Mouse (Mus musculus) limb, embryonic 13.5 days (tissue): ENCODE data around the gene Irs2. TPM values are rescaled to one million over a fixed set of nuclear protein-coding genes. Genes with fewer than 3 reads are reported as not detected.

Source experiments
- ATAC-seq: fragments of 200-750 bp; cut with Nextera tagmentation; 2 replicates; pipeline ENCODE4 v1.8.0; 2017; ENCODE audit warnings: low read depth, moderate number of reproducible peaks, moderate TSS enrichment; ENCODE audit not compliant: low FRiP score
- H3K27ac ChIP-seq: fragments of 300-500 bp; sonication (generic); 2 replicates; pipeline ENCODE4 v1.5.1; 2015; ENCODE audit warnings: inconsistent platforms, mild to moderate bottlenecking, moderate library complexity
- H3K27me3 ChIP-seq: fragments of 300-500 bp; sonication (generic); 2 replicates; pipeline ENCODE4 v1.6.1; 2015; ENCODE audit warnings: mild to moderate bottlenecking, inconsistent platforms
- H3K36me3 ChIP-seq: fragments of 300-500 bp; sonication (generic); 2 replicates; pipeline ENCODE4 v1.6.1; 2015; ENCODE audit warnings: inconsistent platforms, mild to moderate bottlenecking, moderate library complexity
- H3K4me1 ChIP-seq: fragments of 300-500 bp; sonication (generic); 2 replicates; pipeline ENCODE4 v1.6.1; 2015; ENCODE audit warnings: inconsistent platforms
- H3K4me2 ChIP-seq: fragments of 300-500 bp; sonication (generic); replicated peaks from 2 replicates; pipeline ENCODE4 v1.6.1; 2015; ENCODE audit warnings: inconsistent platforms, mild to moderate bottlenecking, moderate library complexity
- H3K4me3 ChIP-seq: fragments of 300-500 bp; sonication (generic); 2 replicates; pipeline ENCODE4 v1.5.1; 2015; ENCODE audit warnings: moderate library complexity, mild to moderate bottlenecking, inconsistent platforms
- H3K9ac ChIP-seq: fragments of 300-500 bp; sonication (generic); 2 replicates; pipeline ENCODE4 v1.6.1; 2015; ENCODE audit warnings: mild to moderate bottlenecking, inconsistent platforms
- H3K9me3 ChIP-seq: fragments of 300-500 bp; sonication (generic); 2 replicates; pipeline ENCODE4 v1.6.1; 2016; ENCODE audit warnings: inconsistent platforms
- WGBS: fragments of 180-500 bp; shearing (Covaris S2); methylation state at CpG from one replicate; pipeline ENCODE4 v1.1.7; 2015; 5-methylcytosine and 5-hydroxymethylcytosine counted together
- polyA plus RNA-seq: library from polyadenylated mRNA; unstranded; fragments of >200 nt; fragmentation: Nextera tagmentation; extraction: Ambion mirVana; gene quantifications from 2 replicates; pipeline ENCODE4 v1.2.1, GENCODE M21; 2015

Irs2 gene
- polyA plus RNA-seq, 1 experiment from 2014 or later, result 7.9 TPM

DNA sequence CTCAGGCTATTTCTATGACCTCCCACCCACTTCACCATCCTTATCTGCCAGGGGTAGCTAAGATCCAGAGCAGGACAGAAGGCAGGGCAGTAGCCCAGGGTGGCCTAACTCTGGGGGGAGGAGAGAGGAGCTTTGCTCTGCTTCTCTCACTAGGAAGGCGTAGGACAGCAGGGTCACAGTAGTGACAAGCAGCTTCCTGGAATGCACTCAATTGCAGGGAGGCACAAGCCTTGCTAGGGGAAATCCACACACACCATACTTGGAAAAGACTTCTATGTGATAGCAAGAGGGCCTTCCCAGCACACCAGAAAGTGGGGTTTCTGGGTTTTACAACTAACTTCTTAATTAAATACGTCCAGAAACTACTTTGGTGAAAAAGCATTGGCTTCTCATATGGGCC, 12.5 kb downstream of the Irs2 start:
- Histone ChIP-seq H3K4me3 (no peak overlapping the region), H3K36me3 (peaks cover 51% of the 10 kb centered on the region), H3K27me3 (no peaks in the 10 kb centered on the region), H3K27ac (0 out of 2 replicates have a peak overlapping the region, but pooled peaks have one; percentile 15), H3K4me2 (no peak overlapping the region), H3K4me1 (peaks cover 68% of the 10 kb centered on the region), H3K9ac (no peak overlapping the region), H3K9me3 (no peaks in the 10 kb centered on the region)
- WGBS, result 64% methylated on average over 2 of the region's 2 CpGs
- no peak for ATAC-seq

DNA sequence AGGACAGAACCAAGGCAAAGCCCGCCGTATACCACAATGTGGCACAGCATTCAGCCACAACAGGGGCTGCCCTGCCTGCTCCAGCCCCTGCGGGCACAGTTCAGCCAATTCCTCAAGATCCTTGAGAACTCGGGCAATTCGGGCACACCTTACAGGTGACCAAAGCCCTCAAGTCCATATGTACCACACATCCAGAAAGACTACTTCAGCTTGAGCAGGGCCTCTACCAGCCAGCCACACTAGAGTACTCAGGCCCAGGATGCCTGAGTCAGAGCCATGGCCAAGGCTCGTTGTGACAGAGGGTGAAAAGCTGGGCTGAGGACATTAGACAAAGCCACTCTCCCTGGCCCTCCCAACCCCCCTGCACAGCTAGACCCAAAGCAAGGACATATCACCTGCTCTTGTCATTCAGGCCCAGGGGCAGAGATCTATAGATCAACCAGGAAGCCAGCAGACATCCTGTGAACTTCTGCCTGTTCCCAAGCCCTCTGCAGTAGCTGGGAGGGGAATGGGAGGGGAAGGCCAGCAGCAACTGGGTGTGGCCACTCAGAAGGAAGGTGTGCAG, 13.8 kb downstream of the Irs2 start:
- no peak overlapping the region for H3K4me2 ChIP-seq
- WGBS, result 94% methylated on average over 6 of the region's 6 CpGs
- H3K27me3 ChIP-seq, result no peaks in the 10 kb centered on the region
- H3K36me3 ChIP-seq, result peaks cover 51% of the 10 kb centered on the region
- H3K27ac ChIP-seq, result no peak overlapping the region
- peaks cover 64% of the 10 kb centered on the region for H3K4me1 ChIP-seq
- no peak overlapping the region for H3K9ac ChIP-seq
- H3K9me3 ChIP-seq, result no peaks in the 10 kb centered on the region
- no peak for ATAC-seq
- H3K4me3 ChIP-seq, result no peak overlapping the region

DNA sequence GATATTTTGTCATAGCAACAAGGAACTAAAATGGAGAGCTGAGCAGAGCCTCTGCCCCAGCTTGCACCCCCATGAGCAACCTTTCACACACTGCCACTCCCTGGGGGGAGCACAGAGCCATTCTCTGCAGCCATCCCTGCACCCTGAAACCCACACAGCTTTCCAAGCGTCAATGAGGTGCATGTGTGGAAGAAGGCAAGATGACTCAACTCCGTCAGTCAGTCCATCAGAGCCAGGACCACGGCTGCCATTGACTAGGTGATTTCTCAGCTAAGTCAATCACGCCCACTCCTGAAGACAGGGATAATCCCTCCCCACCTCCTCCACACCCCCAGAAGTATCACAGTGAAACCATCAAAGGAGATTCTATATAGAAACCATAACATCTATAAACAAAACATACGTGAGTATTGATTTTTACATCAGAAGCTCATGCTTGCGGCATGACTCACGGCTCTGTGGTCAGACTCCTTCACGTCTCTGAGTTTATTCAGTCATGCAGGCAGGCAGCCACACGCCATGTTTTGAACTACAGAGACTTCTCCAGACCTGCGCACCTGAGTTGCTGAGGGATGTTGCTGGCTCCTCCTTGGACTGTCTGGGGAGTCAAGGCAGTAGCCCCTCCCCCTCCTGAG, 14.6 kb downstream of the Irs2 start:
- peaks cover 68% of the 10 kb centered on the region for H3K4me1 ChIP-seq
- no peaks in the 10 kb centered on the region for H3K9me3 ChIP-seq
- H3K27ac ChIP-seq, result no peak overlapping the region
- no peak overlapping the region for H3K4me3 ChIP-seq
- H3K36me3 ChIP-seq, result peaks cover 50% of the 10 kb centered on the region
- ATAC-seq, result no peak
- H3K27me3 ChIP-seq, result no peaks in the 10 kb centered on the region
- 89% methylated on average over 10 of the region's 10 CpGs for WGBS
- H3K9ac ChIP-seq, result no peak overlapping the region
- H3K4me2 ChIP-seq, result no peak overlapping the region

DNA sequence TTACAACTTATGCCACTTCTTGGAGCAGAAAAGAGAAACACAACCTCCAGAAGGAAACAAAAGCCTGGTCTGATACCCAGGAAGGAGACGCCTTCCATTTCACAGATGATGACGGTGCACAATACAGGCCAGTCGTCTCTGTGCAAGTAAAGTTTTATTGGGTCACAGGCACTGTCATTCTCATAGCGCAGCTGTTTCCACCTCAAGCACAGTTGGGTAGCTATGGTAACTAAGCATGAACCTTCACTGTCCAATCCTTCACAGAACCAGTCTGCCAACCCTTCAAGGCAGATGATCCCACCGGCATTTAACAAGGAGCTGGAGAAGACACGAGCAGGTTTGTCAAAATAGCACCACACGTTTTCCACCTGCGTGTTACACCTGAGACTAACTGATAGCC, 16.2 kb downstream of the Irs2 start:
- H3K9me3 ChIP-seq, result no peaks in the 10 kb centered on the region
- ATAC-seq, result no peak
- 55% methylated on average over 8 of the region's 8 CpGs for WGBS

DNA sequence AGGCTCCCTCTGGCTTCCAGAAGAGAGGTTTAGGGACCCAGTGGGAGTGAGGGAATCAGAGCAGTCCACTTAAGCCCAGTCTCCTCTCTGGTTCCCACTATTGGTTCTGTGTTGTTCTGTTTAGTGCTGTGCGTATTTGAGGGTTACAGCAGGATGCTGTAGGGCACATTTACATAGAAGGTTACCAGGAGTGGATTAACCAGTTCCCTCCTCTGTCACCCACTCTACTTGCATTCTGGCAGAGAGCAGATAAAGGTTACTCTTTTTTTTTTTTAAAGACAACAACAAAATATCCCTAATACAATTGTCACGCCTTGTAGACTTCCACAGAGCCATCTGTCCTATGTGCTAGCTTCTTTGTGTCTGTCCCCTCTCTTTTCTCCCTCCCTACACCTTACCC, 16.9 kb downstream of the Irs2 start:
- no peak overlapping the region for H3K27ac ChIP-seq
- ATAC-seq, result no peak
- H3K4me2 ChIP-seq, result no peak overlapping the region
- peaks cover 49% of the 10 kb centered on the region for H3K36me3 ChIP-seq
- H3K4me1 ChIP-seq, result peaks cover 63% of the 10 kb centered on the region
- no peaks in the 10 kb centered on the region for H3K9me3 ChIP-seq
- H3K27me3 ChIP-seq, result no peaks in the 10 kb centered on the region
- no peak overlapping the region for H3K4me3 ChIP-seq
- 69% methylated on average over 2 of the region's 2 CpGs for WGBS
- H3K9ac ChIP-seq, result no peak overlapping the region

More for the DNA sequence above, 16.2 kb downstream of the Irs2 start:
- peaks cover 69% of the 10 kb centered on the region for H3K4me1 ChIP-seq
- H3K4me3 ChIP-seq, result no peak overlapping the region
- peaks cover 49% of the 10 kb centered on the region for H3K36me3 ChIP-seq
- H3K4me2 ChIP-seq, result no peak overlapping the region
- H3K9ac ChIP-seq, result no peak overlapping the region
- H3K27me3 ChIP-seq, result no peaks in the 10 kb centered on the region
- no peak overlapping the region for H3K27ac ChIP-seq

DNA sequence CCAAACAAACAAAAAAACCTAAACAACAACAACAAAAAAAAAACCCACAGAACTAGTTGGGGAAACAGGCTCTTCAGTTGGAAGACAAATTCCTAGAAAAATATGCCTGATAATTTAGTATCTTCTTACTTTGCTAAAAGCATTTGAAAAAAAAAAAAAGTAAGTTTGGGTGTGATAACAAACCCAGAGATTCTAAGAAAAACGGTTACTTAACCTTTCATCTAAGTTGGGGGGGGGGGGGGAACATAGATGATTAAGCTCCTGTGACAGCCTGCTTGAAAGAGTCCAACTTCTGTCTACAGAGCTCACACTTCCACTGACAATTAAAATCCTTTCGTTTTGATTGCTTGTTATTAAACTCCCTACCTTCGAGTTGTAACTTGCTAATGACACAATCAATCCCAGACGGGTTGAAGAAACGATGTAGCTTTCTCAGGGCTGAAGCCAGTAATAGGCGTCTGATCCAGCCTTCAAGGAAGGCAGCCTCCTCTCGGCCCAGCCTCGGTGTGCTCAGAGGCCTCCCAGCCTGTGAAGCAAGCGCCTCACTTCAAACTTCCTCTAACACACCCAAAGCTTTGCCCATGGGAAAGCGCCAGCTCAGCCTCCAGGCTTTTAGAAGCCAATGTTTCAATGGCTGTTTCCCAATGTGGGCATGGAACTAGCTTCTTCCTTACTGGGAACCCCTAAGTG, 17.7 kb downstream of the Irs2 start:
- H3K27ac ChIP-seq, result no peak overlapping the region
- H3K36me3 ChIP-seq, result peaks cover 55% of the 10 kb centered on the region
- no peaks in the 10 kb centered on the region for H3K27me3 ChIP-seq
- no peak for ATAC-seq
- H3K9me3 ChIP-seq, result no peaks in the 10 kb centered on the region
- 11% methylated on average over 10 of the region's 10 CpGs for WGBS
- H3K4me3 ChIP-seq, result no peak overlapping the region
- no peak overlapping the region for H3K9ac ChIP-seq
- peaks cover 60% of the 10 kb centered on the region for H3K4me1 ChIP-seq
- 0 out of 2 replicates have a peak overlapping the region, but pooled peaks have one; percentile 0 for H3K4me2 ChIP-seq

DNA sequence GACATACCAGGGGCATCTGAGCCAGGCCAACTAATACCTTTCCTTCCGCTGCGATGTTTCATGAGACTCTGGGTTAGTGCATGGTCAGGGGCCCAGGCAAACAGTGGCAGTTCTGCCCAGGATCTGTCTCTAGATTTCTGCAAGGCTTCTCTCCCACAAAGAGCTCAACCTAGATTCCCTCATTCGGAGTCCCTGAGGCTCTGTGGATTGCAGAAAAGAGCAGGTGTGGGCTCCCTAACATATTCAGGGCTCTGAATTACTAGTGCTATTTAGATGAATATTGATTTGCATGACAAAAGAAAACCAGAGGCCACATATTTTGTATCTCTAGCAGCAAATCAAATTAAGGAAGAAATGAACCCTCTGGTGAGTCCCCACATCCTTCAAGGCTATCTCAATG, 18.3 kb downstream of the Irs2 start:
- H3K9me3 ChIP-seq, result no peaks in the 10 kb centered on the region
- no peak overlapping the region for H3K4me2 ChIP-seq
- peaks cover 53% of the 10 kb centered on the region for H3K36me3 ChIP-seq
- peaks cover 57% of the 10 kb centered on the region for H3K4me1 ChIP-seq
- H3K27ac ChIP-seq, result no peak overlapping the region
- no peak for ATAC-seq
- no peak overlapping the region for H3K9ac ChIP-seq
- no peaks in the 10 kb centered on the region for H3K27me3 ChIP-seq
- no peak overlapping the region for H3K4me3 ChIP-seq
- WGBS, result 77% methylated on average over 3 of the region's 3 CpGs

DNA sequence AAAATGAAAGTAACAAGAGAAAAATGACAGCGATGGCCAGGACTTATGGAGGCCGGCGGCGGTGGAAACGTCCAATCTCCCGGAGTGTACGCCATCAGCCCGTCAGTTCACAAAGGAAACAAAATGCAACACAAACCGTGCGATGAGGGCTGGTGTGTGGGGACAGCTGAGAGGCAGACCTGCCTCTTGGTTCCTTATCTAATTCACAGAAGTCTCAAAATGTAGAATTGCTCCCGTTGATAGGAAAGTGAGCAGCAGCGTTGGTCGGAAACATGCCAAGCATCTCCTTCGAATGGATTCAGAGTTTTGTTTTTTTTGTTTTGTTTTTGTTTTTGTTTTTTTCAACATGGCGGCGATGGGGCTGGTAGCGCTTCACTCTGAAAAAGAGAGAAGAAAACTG, 21.6 kb downstream of the Irs2 start:
- no peak overlapping the region for H3K4me3 ChIP-seq
- H3K9me3 ChIP-seq, result no peaks in the 10 kb centered on the region
- no peaks in the 10 kb centered on the region for H3K27me3 ChIP-seq
- H3K4me2 ChIP-seq, result no peak overlapping the region
- H3K4me1 ChIP-seq, result peaks cover 45% of the 10 kb centered on the region
- ATAC-seq, result no peak
- peaks cover 52% of the 10 kb centered on the region for H3K36me3 ChIP-seq
- no peak overlapping the region for H3K27ac ChIP-seq
- 96% methylated on average over 17 of the region's 17 CpGs for WGBS
- H3K9ac ChIP-seq, result no peak overlapping the region

DNA sequence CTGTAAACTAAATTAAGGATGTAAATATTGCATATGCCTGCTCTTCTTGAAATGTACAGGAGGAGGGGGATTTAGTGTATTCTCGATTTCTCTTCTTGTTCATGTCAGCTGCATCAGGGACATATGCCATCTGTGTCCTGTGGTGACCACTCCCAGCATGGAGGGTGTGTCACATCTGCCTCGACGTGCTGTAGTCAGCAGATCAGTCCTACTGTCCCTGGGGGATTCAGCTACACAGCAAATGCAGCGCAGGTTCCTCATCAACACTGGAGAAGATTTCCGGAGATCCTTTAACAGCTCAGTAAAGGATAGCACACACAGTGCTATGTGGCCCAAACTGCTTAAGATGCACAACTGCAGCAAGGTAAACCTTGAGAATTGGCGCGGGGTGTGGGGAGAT, 23.2 kb downstream of the Irs2 start:
- no peaks in the 10 kb centered on the region for H3K9me3 ChIP-seq
- H3K4me2 ChIP-seq, result no peak overlapping the region
- no peak overlapping the region for H3K27ac ChIP-seq
- whole genome bisulfite sequencing, result 86% methylated on average over 7 of the region's 7 CpGs
- peaks cover 52% of the 10 kb centered on the region for H3K36me3 ChIP-seq
- H3K27me3 ChIP-seq, result no peaks in the 10 kb centered on the region
- H3K9ac ChIP-seq, result no peak overlapping the region
- ATAC-seq, result no peak
- H3K4me1 ChIP-seq, result peaks cover 35% of the 10 kb centered on the region
- no peak overlapping the region for H3K4me3 ChIP-seq

DNA sequence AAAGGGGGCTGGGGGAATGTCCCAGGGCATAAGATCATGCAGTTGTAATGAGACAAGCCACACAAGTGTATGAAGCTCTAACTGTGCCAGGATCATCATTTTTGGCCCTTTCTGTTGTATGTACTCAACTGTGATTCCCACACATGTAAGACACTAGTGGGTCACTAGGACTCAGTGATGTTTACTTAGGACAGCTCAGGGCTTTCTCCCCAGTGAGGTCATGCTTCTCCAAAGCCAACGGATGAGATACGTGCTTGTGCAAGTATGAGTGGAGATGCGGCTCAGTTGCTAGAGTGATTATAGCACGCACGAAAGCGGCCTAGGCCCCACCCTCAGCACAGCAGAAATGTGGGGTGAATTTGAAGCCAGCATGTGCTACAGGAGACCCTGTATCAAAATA, 27.4 kb downstream of the Irs2 start:
- Histone ChIP-seq H3K36me3 (peaks cover 26% of the 10 kb centered on the region), H3K27ac (no peak overlapping the region), H3K9me3 (no peaks in the 10 kb centered on the region), H3K4me2 (no peak overlapping the region), H3K9ac (no peak overlapping the region), H3K27me3 (no peaks in the 10 kb centered on the region), H3K4me3 (no peak overlapping the region), H3K4me1 (peaks cover 38% of the 10 kb centered on the region)
- WGBS, result 93% methylated on average over 6 of the region's 6 CpGs
- ATAC-seq, result no peak

DNA sequence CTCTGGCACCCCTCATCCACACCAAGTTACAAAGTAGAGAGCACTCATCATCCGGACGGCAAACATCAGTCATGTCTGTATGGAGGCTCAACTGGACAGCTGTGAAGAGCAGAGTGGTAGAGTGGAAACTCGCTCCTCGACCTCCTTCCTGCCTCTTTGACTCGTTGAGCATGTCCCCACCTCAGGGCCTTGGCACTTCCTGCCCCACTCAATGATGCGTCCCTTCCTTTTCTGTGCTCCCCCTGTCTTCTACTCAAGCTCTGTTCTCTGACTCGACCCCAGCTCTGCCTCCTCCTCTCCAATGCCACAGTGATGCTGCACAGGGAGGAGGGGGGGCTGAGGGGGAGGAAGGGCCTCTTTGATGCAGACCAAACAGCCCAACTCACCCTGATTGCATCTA, 28.3 kb downstream of the Irs2 start:
- no peak overlapping the region for H3K4me3 ChIP-seq
- no peak overlapping the region for H3K4me2 ChIP-seq
- H3K27me3 ChIP-seq, result no peaks in the 10 kb centered on the region
- peaks cover 42% of the 10 kb centered on the region for H3K4me1 ChIP-seq
- no peak overlapping the region for H3K9ac ChIP-seq
- H3K9me3 ChIP-seq, result no peaks in the 10 kb centered on the region
- H3K27ac ChIP-seq, result no peak overlapping the region; the same call in 1 of the 2 replicates
- ATAC-seq, result no peak
- H3K36me3 ChIP-seq, result peaks cover 18% of the 10 kb centered on the region
- WGBS, result 55% methylated on average over 7 of the region's 7 CpGs

DNA sequence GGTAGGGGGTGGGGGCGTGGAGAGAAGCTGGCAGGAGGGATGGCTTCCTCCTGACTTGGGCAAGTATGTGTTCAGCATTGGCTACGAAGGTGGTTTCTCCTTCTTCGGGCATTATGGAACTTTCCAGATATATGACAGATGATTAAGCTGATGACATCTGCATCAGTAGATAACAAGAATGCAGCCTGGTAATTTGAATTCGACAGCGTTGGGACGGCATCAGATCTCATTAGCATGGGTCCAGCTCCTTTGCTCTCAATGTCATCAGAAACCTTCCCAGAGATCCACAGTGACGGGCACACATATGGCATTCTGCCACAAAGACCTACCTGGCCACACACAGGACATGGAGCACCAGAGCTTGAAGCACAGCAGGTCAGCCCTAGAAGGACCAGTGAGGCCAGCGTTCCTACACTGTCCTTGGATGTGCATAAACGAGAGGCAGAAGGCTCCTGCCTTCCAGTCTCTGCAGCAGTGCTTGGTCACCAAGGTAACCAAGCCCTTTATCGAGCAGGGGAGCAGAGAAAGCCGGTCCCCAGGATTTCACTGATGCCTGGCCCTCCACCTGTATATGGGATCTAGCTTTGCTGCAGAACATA, 29.0 kb downstream of the Irs2 start:
- Histone ChIP-seq H3K4me2 (no peak overlapping the region), H3K4me3 (no peak overlapping the region), H3K9ac (no peak overlapping the region), H3K36me3 (peaks cover 12% of the 10 kb centered on the region), H3K4me1 (peaks cover 48% of the 10 kb centered on the region), H3K9me3 (no peaks in the 10 kb centered on the region), H3K27ac (no peak overlapping the region; the same call in 1 of the 2 replicates), H3K27me3 (no peaks in the 10 kb centered on the region)
- ATAC-seq, result no peak
- WGBS, result 59% methylated on average over 11 of the region's 11 CpGs
